Mouse (Mus musculus): ENCODE measurements around the gene Dhx15.

GRCm38 (mm10) chr5:52125854-52126253 lies 64.5 kb downstream of the Dhx15 start:
- TF ChIP-seq POLR2A (IDR thresholded peaks at IDR 0.05; ENCODE audit: insufficient read depth, low read depth, low read length) (no peak), CTCF (IDR thresholded peaks at IDR 0.05; ENCODE audit: insufficient read depth, low read depth, low read length) (no peak)
